Mouse (Mus musculus) forebrain, embryonic 11.5 days (tissue): ENCODE data around the gene Tmprss11f. TPM values are rescaled to one million over a fixed set of nuclear protein-coding genes. Genes with fewer than 3 reads are reported as not detected.
"Not testable (repeated sequence)": the region's sequence is repeated elsewhere in the genome, so short reads cannot be mapped to it uniquely, and the experiment has no call there.

Source experiments
- ATAC-seq: fragments of 200-750 bp; cut with Nextera tagmentation; replicated peaks from 2 replicates; pipeline ENCODE4 v1.8.0; 2017; ENCODE audit warnings: moderate TSS enrichment; ENCODE audit not compliant: low FRiP score
- DNase-seq: peaks from one replicate; pipeline ENCODE4 v3.0.0-alpha.2; 2017; ENCODE audit warnings: low spot score
- H3K27ac ChIP-seq: fragments of 300-500 bp; sonication (generic); 2 replicates; pipeline ENCODE4 v1.5.1; 2014; ENCODE audit warnings: low read depth, low read length
- H3K27me3 ChIP-seq: fragments of 300-500 bp; sonication (generic); 2 replicates; pipeline ENCODE4 v1.6.1; 2014; ENCODE audit warnings: mild to moderate bottlenecking, low read length, mixed read lengths; ENCODE audit not compliant: control insufficient read depth, insufficient read depth
- H3K36me3 ChIP-seq: fragments of 300-500 bp; sonication (generic); 2 replicates; pipeline ENCODE4 v1.6.1; 2014; ENCODE audit warnings: mild to moderate bottlenecking, low read length, moderate library complexity, mixed read lengths; ENCODE audit not compliant: control insufficient read depth, insufficient read depth
- H3K4me1 ChIP-seq: fragments of 300-500 bp; sonication (generic); replicated peaks from 2 replicates; pipeline ENCODE4 v1.6.1; 2014; ENCODE audit warnings: low read length, mixed read lengths; ENCODE audit not compliant: control insufficient read depth, insufficient read depth
- H3K4me2 ChIP-seq: fragments of 300-500 bp; sonication (generic); 2 replicates; pipeline ENCODE4 v1.6.1; 2014; ENCODE audit warnings: low read depth, mild to moderate bottlenecking, low read length, moderate library complexity, mixed read lengths; ENCODE audit not compliant: severe bottlenecking
- H3K4me3 ChIP-seq: fragments of 300-500 bp; sonication (generic); 2 replicates; pipeline ENCODE4 v1.5.1; 2014; ENCODE audit warnings: low read depth, low read length
- H3K9ac ChIP-seq: fragments of 300-500 bp; sonication (generic); 2 replicates; pipeline ENCODE4 v1.6.1; 2014; ENCODE audit warnings: low read length
- H3K9me3 ChIP-seq: fragments of 300-500 bp; sonication (generic); 2 replicates; pipeline ENCODE4 v1.6.1; 2016; ENCODE audit warnings: low read length, mixed read lengths; ENCODE audit not compliant: control insufficient read depth
- WGBS: fragments of 180-500 bp; shearing (Covaris S2); extraction: QIAGEN DNeasy Blood & Tissue Kit; methylation state at CpG from one replicate; pipeline ENCODE4 v1.1.7; 2014; 5-methylcytosine and 5-hydroxymethylcytosine counted together
- polyA plus RNA-seq: library from polyadenylated mRNA; unstranded; fragments of >200 nt; fragmentation: Nextera tagmentation; extraction: Ambion mirVana; gene quantifications from 2 replicates; pipeline ENCODE4 v1.2.1, GENCODE M21; 2014

Tmprss11f gene
- polyA plus RNA-seq: not detected in 2 replicates

DNA sequence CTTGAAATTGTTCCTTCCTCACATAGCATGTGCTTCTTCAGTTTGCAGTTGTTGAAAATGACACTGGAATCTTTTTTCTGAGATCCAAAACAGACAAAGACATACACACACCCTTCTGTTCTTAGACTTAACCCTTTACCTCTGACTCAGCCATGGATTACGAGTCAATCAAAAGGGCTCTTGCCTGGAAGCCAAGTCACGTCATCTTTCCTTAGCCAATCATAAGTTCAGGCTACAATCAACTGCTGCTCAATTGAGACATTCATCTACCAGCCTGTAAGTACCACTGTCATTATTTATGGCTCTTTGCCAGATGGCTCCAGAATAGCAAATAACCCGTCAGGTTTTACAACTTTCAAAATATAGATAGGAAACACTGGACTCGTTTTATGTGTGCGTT, at the start of gene Tmprss11f:
TSS of gene Tmprss11f (minus strand) at position 101 of the 400 bp plus-strand sequence.
- Histone ChIP-seq H3K9ac (no peak within 1 kb of the TSS), H3K4me3 (no peak within 1 kb of the TSS), H3K4me1 (no peaks in the 10 kb centered on the region), H3K9me3 (no peaks in the 10 kb centered on the region), H3K36me3 (no peaks in the 10 kb centered on the region), H3K27ac (no peak within 1 kb of the TSS), H3K27me3 (no peaks in the 10 kb centered on the region), H3K4me2 (no peak within 1 kb of the TSS)
- WGBS: 83% methylated on average over 5 of the region's 5 CpGs
- ATAC-seq: no peak
- DNase-seq: no peak

DNA sequence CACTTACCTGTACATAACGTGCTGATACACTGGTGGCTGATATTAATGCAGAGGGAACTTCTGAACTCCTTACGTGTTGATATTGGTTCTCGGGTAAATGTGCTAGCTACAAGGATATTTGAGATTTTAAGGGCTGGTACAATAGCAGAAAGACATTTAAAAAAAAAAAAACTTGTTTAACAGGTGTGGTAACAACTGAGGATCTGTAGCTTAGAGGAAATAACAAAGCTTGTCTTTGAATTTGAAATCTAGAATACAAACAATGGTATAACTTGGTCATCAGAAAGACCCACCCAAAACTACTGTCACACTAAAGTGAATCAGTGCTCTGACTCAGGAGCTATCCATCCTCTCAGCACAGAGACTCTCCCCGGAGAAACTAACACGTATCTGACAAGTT, 44.0 kb upstream of the Tmprss11f start, which contains the start of gene Tmprss11b:
TSS of gene Tmprss11b (minus strand) at position 101 of the 400 bp plus-strand sequence.
- Histone ChIP-seq H3K9ac (no peak within 1 kb of the TSS), H3K4me3 (no peak within 1 kb of the TSS), H3K4me1 (no peaks in the 10 kb centered on the region), H3K4me2 (no peak within 1 kb of the TSS), H3K36me3 (no peaks in the 10 kb centered on the region), H3K27ac (no peak within 1 kb of the TSS), H3K9me3 (no peaks in the 10 kb centered on the region), H3K27me3 (no peaks in the 10 kb centered on the region)
- no peak for ATAC-seq
- WGBS: 82% methylated on average over 5 of the region's 5 CpGs
- DNase-seq: no peak

DNA sequence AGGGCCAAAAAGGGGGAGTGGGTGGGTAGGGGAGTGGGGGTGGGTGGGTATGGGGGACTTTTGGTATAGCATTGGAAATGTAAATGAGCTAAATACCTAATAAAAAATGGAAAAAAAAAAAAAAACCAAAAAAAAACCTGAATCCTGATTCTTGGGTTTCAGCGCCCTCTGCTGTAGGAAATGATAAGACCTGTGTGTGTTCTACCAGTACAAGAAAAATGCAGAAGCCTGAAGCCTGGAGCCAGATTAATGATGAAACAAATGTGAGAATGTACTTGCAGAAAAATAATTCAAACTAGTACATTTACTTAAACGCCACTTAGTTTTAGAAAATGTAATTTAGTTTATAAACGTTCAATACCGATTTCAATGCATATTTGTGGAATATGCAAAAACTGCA, 17.0 kb upstream of the Tmprss11f start:
- WGBS: 27% methylated on average over 4 of the region's 4 CpGs
- H3K9ac ChIP-seq, H3K27ac ChIP-seq, H3K36me3 ChIP-seq, H3K27me3 ChIP-seq, H3K4me3 ChIP-seq, H3K4me2 ChIP-seq, H3K4me1 ChIP-seq, H3K9me3 ChIP-seq, DNase-seq, ATAC-seq: not testable (repeated sequence)

DNA sequence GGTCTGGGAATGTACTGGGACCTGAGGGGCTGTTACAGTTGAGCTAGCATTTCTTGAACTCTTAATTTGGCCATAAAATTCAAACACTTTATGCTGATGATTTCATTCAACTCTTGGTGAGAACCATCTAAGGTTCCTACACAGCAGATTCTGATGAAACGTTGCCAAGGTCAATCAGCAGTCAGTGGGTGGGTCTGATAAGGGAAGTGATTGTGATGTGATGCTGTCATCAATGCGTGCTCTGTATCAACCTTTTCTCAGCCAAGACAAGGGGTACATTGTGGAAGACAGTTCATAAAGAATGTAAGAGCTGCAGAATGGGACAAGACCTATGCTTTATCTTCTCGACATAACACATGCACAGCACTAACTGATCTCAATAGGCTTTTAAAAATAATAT, 8.6 kb upstream of the Tmprss11f start:
- Histone ChIP-seq H3K27me3 (no peaks in the 10 kb centered on the region), H3K4me2 (no peak overlapping the region), H3K36me3 (no peaks in the 10 kb centered on the region), H3K4me1 (no peaks in the 10 kb centered on the region), H3K9ac (no peak overlapping the region), H3K9me3 (no peaks in the 10 kb centered on the region), H3K27ac (no peak overlapping the region), H3K4me3 (no peak overlapping the region)
- ATAC-seq (no peak), DNase-seq (no peak)
- 79% methylated on average over 3 of the region's 3 CpGs for WGBS

DNA sequence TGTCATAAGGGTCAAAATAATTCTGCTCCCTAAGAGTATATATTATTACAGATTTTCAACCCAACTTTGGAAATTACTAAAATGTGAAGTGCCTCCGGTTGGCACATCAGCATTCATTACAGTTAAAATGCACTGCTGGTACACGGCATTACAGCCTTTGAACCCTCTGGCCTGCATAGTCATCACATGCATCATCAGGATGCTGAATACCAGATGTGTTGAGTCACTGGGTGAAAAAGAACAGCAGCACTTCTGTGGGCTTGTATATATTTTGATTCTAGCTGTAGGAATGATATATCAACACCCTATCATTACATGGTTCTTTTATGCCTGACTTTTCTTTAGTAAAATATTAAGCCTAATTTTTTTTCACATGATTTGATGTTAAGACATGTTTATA, 1.5 kb downstream of the Tmprss11f start:
- H3K4me2 ChIP-seq: no peak overlapping the region
- DNase-seq (no peak), ATAC-seq (no peak)
- no peaks in the 10 kb centered on the region for H3K27me3 ChIP-seq
- no peaks in the 10 kb centered on the region for H3K4me1 ChIP-seq
- H3K9ac ChIP-seq: no peak overlapping the region
- 90% methylated on average over 2 of the region's 2 CpGs for WGBS
- no peak overlapping the region for H3K4me3 ChIP-seq
- no peak overlapping the region for H3K27ac ChIP-seq
- no peaks in the 10 kb centered on the region for H3K9me3 ChIP-seq
- no peaks in the 10 kb centered on the region for H3K36me3 ChIP-seq

DNA sequence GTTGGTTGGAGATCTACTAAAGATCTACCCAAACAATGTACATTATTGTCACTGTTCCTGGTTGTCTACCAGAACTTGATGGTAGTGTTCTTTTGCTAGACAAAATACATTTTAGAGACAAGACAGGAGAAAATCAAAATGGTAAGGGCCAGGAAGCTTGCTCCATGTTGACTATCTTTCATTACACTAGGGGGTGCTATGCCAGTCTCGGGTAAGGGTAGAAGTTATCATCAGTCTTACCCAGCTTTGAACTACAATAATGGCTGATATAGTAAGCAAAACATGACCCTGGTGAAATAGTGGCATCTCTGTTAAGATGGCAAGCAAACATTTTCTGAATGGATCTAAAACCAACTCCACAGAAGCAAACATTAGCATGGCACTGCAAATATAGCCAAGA, 10.4 kb downstream of the Tmprss11f start:
- ATAC-seq (no peak), DNase-seq (no peak)
- Histone ChIP-seq H3K27ac (no peak overlapping the region), H3K4me1 (no peaks in the 10 kb centered on the region), H3K36me3 (no peaks in the 10 kb centered on the region), H3K4me3 (no peak overlapping the region), H3K9ac (no peak overlapping the region), H3K4me2 (no peak overlapping the region), H3K27me3 (no peaks in the 10 kb centered on the region), H3K9me3 (no peaks in the 10 kb centered on the region)
- WGBS: 84% methylated on average over 1 of the region's 1 CpGs

DNA sequence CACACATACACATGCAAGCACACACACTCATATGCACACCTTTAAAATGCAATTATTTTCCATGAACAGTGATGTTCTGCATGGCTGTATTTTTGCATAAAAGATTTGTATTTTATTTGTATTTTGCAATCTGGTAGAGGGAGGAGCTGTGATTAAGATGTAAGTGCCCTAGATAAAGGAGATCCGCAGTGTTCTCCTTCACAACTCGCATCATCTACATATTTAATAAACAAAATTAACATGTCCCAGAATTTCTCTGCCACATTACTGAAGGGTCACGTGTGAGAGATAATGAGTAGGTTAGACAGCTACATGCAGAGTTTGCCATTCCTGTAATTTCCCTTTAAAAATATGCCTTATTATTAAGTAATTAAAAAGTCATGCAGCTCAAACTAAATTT, 46.3 kb downstream of the Tmprss11f start:
- ATAC-seq (no peak), DNase-seq (no peak)
- Histone ChIP-seq H3K36me3 (no peaks in the 10 kb centered on the region), H3K27me3 (no peaks in the 10 kb centered on the region), H3K4me2 (no peak overlapping the region), H3K9ac (no peak overlapping the region), H3K4me1 (no peaks in the 10 kb centered on the region), H3K9me3 (no peaks in the 10 kb centered on the region), H3K27ac (no peak overlapping the region), H3K4me3 (no peak overlapping the region)
- 75% methylated on average over 3 of the region's 3 CpGs for WGBS

DNA sequence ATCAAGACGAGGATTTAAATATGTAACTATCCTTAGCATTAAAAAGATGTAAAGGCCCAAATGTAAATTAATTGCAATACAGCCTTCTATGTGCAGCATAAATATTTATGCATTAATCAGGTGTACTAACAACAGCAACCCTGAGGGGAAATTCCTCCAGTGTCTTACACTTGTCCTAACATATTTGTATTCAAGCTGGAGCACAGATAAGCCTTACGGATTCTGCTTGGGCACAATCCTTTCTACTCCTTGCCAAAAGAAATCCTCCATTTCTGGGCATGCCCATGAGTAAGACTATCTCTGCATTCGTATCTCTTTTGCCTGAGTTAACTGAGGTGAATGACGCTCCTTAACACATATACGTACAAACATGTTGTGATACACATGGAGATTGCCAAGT, 49.6 kb downstream of the Tmprss11f start:
- DNase-seq: no peak
- no peak for ATAC-seq
- no peaks in the 10 kb centered on the region for H3K4me1 ChIP-seq
- no peak overlapping the region for H3K27ac ChIP-seq
- no peaks in the 10 kb centered on the region for H3K9me3 ChIP-seq
- no peaks in the 10 kb centered on the region for H3K27me3 ChIP-seq
- H3K36me3 ChIP-seq: no peaks in the 10 kb centered on the region
- 92% methylated on average over 5 of the region's 5 CpGs for WGBS
- H3K9ac ChIP-seq: no peak overlapping the region
- no peak overlapping the region for H3K4me2 ChIP-seq
- no peak overlapping the region for H3K4me3 ChIP-seq

DNA sequence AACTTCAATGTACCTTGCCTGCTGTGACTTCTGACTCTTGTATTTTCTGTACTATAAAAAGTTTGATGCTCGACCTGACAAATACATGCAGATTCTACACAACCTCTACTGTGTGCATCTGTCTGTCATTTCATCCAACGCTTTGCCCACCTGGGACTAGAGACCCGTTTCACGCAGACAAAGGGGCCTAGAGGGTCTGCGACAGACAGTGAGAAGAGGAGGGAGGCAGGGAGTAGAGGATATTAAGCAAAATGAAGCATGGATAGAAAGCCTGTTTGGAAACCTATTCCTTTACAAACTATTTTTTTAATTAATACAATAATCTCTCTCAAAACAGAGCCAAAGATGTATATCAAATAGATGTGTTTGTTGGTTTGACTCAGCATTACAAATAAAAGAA, 50.2 kb downstream of the Tmprss11f start:
- no peak overlapping the region for H3K9ac ChIP-seq
- no peak overlapping the region for H3K27ac ChIP-seq
- 74% methylated on average over 5 of the region's 5 CpGs for WGBS
- no peak overlapping the region for H3K4me3 ChIP-seq
- H3K4me2 ChIP-seq: no peak overlapping the region
- H3K9me3 ChIP-seq: no peaks in the 10 kb centered on the region
- no peaks in the 10 kb centered on the region for H3K27me3 ChIP-seq
- no peaks in the 10 kb centered on the region for H3K4me1 ChIP-seq
- DNase-seq (no peak), ATAC-seq (no peak)
- H3K36me3 ChIP-seq: no peaks in the 10 kb centered on the region
